Mouse (Mus musculus) intestine, embryonic 15.5 days (tissue): Measurements from ENCODE around the gene Mpp6. TPM values are rescaled to one million over a fixed set of nuclear protein-coding genes. Genes with fewer than 3 reads are reported as not detected.

ENCODE experiments used
- ATAC-seq: fragments of 200-750 bp; cut with Nextera tagmentation; 2 replicates; pipeline ENCODE4 v1.8.0; 2017; ENCODE audit warnings: moderate TSS enrichment, moderate library complexity
- H3K27ac ChIP-seq: fragments of 300-500 bp; sonication (generic); 2 replicates; pipeline ENCODE4 v1.5.1; 2015; ENCODE audit warnings: mild to moderate bottlenecking, inconsistent platforms
- H3K27me3 ChIP-seq: fragments of 300-500 bp; sonication (generic); replicated peaks from 2 replicates; pipeline ENCODE4 v1.6.1; 2015; ENCODE audit warnings: inconsistent platforms
- H3K36me3 ChIP-seq: fragments of 300-500 bp; sonication (generic); 2 replicates; pipeline ENCODE4 v1.6.1; 2015; ENCODE audit warnings: inconsistent platforms
- H3K4me1 ChIP-seq: fragments of 300-500 bp; sonication (generic); replicated peaks from 2 replicates; pipeline ENCODE4 v1.6.1; 2015; ENCODE audit warnings: inconsistent platforms
- H3K4me2 ChIP-seq: fragments of 300-500 bp; sonication (generic); replicated peaks from 2 replicates; pipeline ENCODE4 v1.6.1; 2015; ENCODE audit warnings: mild to moderate bottlenecking, inconsistent platforms
- H3K4me3 ChIP-seq: fragments of 300-500 bp; sonication (generic); replicated peaks from 2 replicates; pipeline ENCODE4 v1.5.1; 2015; ENCODE audit warnings: inconsistent platforms
- H3K9ac ChIP-seq: fragments of 300-500 bp; sonication (generic); 2 replicates; pipeline ENCODE4 v1.6.1; 2015; ENCODE audit warnings: inconsistent platforms
- H3K9me3 ChIP-seq: fragments of 300-500 bp; sonication (generic); 2 replicates; pipeline ENCODE4 v1.6.1; 2016; ENCODE audit warnings: inconsistent platforms
- WGBS: fragments of 180-500 bp; shearing (Covaris S2); methylation state at CpG from one replicate; pipeline ENCODE4 v1.1.7; 2015; 5-methylcytosine and 5-hydroxymethylcytosine counted together
- polyA plus RNA-seq: library from polyadenylated mRNA; unstranded; fragments of >200 nt; fragmentation: Nextera tagmentation; extraction: Ambion mirVana; gene quantifications from 2 replicates; pipeline ENCODE4 v1.2.1, GENCODE M21; 2015

The Mpp6 gene
- 56.2 and 64.5 TPM in 2 replicates for polyA plus RNA-seq

DNA sequence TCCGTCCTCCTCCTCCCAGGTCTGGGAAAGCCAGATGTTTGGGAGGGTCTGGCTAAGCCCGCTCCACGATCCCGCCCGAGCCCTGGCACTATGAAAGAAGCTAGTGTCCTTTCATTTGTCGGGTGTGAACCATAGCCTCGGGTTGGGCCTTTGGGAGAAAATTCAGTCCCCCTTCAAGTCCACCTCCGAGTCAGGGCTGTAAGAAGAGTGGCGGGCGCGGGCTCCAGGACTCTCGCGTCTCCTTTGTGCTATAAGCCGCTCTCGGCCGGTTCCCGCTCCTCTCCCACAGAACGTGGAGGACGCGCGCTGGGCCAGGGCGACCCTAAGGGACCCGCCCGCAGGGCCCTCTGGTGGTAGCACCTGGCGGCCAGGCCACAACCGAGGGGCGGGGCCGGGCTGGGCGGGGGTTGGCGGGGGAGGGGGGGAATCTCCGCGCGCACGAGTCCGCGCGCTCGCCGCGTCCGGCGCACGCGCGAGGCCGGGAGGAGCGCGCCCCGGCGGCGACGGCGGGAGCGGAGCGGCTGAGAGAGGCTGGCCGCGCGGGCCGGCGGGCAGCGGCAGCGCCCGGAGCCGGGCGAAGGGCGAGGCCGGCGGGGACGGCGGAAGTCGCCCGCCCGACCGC lies at the start of gene Mpp6:
TSS of gene Mpp6 (plus strand) at position 485 of the 622 bp plus-strand sequence.
- ATAC-seq: peak; percentile 97
- Histone ChIP-seq H3K4me1 (no peaks in the 10 kb centered on the region), H3K36me3 (no peaks in the 10 kb centered on the region), H3K9ac (peak within 1 kb of the TSS; percentile 86), H3K27me3 (no peaks in the 10 kb centered on the region), H3K27ac (peak within 1 kb of the TSS; percentile 77), H3K9me3 (no peaks in the 10 kb centered on the region), H3K4me2 (peak within 1 kb of the TSS; percentile 84), H3K4me3 (peak within 1 kb of the TSS; percentile 88)
- under 1% methylated on average over 72 of the region's 74 CpGs for WGBS

DNA sequence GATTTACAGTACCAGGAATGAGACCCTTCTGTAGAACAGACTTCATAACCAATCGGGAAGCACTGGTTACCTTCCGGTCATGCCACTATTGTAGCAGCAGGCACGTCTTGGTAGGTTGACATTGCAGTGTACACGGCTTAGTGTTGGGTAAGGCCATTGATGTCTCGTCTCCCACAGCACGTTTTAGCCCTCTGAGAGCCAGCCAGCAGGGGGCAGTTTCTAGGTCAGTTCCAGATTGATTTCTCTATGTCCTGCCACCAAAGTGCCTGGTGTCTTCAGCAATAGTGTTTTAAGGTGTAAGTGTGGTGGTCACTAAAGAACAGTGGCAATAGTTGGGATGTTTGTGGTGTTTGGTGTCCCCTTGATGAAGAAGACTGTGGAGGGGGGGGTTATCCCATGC lies 43.9 kb upstream of the Mpp6 start:
- H3K9ac ChIP-seq: no peak overlapping the region
- WGBS: 88% methylated on average over 6 of the region's 6 CpGs
- no peaks in the 10 kb centered on the region for H3K27me3 ChIP-seq
- no peaks in the 10 kb centered on the region for H3K9me3 ChIP-seq
- H3K4me2 ChIP-seq: no peak overlapping the region
- no peak overlapping the region for H3K4me3 ChIP-seq
- H3K27ac ChIP-seq: no peak overlapping the region
- no peaks in the 10 kb centered on the region for H3K36me3 ChIP-seq
- no peaks in the 10 kb centered on the region for H3K4me1 ChIP-seq
- ATAC-seq: no peak

DNA sequence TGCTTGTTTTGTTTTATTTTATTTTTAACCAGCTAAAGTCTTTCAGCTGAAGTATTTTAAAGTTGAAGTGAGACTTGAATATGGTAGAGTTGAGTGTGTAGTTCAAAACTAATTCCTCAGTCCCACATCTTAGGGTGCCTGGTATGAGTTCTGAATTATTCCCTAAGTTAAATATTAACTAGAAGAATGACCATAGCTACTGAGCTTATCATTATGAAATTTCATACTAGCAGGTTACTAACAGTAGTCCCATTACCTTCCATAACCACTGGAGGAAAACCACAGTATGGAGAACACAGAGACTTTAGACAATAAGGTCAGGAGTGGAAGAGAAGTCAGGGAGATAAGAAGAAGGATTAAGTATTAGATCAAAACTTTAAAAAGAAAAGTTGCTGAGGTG lies 41.6 kb upstream of the Mpp6 start:
- Histone ChIP-seq H3K27me3 (no peaks in the 10 kb centered on the region), H3K4me3 (no peak overlapping the region), H3K27ac (no peak overlapping the region), H3K4me1 (no peaks in the 10 kb centered on the region), H3K36me3 (no peaks in the 10 kb centered on the region), H3K4me2 (no peak overlapping the region), H3K9ac (no peak overlapping the region), H3K9me3 (no peaks in the 10 kb centered on the region)
- peak; percentile 53; the same call in 1 of the 2 replicates for ATAC-seq

DNA sequence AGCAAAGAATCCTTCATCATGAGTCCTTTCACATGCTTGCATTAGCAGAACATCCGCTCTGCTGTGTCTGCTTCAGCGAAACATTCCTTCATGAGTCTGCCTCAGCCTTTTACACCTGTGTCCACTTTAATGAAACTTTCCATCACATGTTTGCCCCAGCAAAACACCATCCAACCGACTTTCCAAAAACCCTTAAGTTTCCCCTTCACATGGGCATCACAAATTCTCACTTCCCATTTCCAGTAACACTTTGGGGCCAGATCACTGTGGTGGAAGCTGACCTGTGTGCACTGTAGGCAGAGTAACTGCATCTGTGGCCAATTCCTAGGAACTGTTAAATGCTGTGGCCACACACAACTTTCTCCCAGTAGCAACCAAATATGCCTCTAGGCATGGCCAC lies 34.8 kb upstream of the Mpp6 start:
- Histone ChIP-seq H3K27me3 (no peaks in the 10 kb centered on the region), H3K4me2 (no peak overlapping the region), H3K4me3 (no peak overlapping the region), H3K9ac (no peak overlapping the region), H3K4me1 (no peaks in the 10 kb centered on the region), H3K36me3 (no peaks in the 10 kb centered on the region), H3K27ac (no peak overlapping the region), H3K9me3 (no peaks in the 10 kb centered on the region)
- 84% methylated on average over 3 of the region's 3 CpGs for WGBS
- ATAC-seq: no peak

DNA sequence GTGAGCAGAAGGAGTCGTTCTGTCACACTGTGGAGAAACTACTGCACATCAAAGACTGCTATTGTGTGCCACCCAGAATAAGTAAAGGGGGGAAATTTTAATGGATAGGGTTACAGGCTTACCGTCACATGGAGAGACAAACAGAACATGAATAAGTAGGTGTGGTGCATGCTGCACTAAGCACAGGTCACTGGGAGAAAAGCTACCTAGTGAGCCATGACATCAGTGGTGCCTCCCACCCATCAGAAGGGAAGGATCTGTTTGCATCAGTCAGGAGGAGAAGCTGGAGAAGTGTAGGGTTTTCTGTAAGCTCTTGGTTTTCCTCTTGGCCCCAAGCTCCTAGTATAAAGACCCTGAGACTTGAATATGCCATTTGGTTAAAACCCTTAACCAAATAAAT lies 33.6 kb upstream of the Mpp6 start:
- Histone ChIP-seq H3K9ac (no peak overlapping the region), H3K9me3 (no peaks in the 10 kb centered on the region), H3K4me2 (no peak overlapping the region), H3K4me3 (no peak overlapping the region), H3K27ac (no peak overlapping the region), H3K4me1 (no peaks in the 10 kb centered on the region), H3K27me3 (no peaks in the 10 kb centered on the region), H3K36me3 (no peaks in the 10 kb centered on the region)
- 67% methylated on average over 2 of the region's 2 CpGs for WGBS
- ATAC-seq: no peak

DNA sequence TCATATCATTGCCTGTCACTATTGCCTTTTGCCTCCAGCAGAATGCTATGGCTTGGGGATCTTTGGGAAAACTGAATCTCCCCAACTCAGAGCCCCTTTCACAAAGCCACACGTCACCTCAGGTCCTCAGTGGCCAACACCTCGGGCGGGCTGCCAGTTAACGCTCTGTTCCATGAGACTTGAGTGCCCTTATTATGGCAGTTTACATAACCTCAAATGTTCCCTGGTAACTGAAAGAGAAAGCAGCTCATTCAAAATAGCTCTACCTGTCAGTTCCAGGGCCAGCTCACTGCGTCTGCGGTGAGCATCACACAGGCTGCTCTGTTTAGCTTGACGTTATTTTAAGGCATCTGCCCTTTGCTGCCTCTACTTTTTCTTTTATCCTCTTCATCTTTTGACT lies 29.6 kb upstream of the Mpp6 start:
- WGBS: 79% methylated on average over 7 of the region's 7 CpGs
- no peaks in the 10 kb centered on the region for H3K36me3 ChIP-seq
- H3K9me3 ChIP-seq: no peaks in the 10 kb centered on the region

DNA sequence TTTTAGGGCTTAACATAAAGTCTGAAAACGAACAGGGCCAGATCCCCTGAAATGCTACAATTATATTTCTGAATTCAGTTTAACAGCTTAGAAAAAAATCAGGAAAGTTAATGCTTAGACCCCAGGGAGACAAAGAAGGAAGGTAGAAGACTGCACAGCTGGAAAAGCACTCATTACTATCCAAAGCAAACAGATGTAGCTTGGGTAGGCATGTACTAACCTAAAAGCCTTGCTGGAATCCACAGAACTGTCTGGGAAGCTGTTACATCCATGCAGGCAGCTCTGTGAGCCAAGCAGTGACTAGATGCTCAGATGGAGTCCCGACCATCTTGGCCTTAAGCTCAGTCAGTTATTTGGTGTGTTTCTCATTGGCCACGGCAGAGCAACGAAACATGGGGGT lies 24.8 kb upstream of the Mpp6 start:
- Histone ChIP-seq H3K9me3 (no peaks in the 10 kb centered on the region), H3K27me3 (no peaks in the 10 kb centered on the region), H3K4me1 (no peaks in the 10 kb centered on the region), H3K36me3 (no peaks in the 10 kb centered on the region), H3K4me3 (no peak overlapping the region), H3K4me2 (no peak overlapping the region), H3K9ac (no peak overlapping the region), H3K27ac (no peak overlapping the region)
- no peak for ATAC-seq
- 83% methylated on average over 4 of the region's 4 CpGs for WGBS

More for the DNA sequence above, 29.6 kb upstream of the Mpp6 start:
- H3K27me3 ChIP-seq: no peaks in the 10 kb centered on the region
- H3K9ac ChIP-seq: no peak overlapping the region
- H3K4me1 ChIP-seq: no peaks in the 10 kb centered on the region
- no peak overlapping the region for H3K4me2 ChIP-seq
- no peak overlapping the region for H3K4me3 ChIP-seq
- H3K27ac ChIP-seq: no peak overlapping the region
- no peak for ATAC-seq

DNA sequence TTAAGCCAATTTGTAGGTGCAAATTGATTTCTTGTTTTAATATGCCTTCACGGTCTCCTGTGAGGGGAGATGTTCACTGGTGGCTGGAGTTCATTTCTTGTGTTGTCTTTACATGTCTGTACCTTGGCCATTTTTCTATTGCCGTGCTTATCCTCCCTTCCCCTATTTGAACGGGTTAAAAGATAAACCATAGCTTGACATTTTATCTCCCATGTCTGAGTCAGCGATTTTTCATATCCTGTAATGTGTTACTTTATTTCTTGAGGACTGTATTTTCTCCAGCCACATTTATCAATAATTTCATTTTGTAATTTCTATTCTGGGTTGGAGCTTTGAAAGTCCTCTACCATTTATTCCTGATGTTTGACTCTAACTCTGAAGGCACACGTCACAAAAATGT lies 20.7 kb upstream of the Mpp6 start:
- H3K4me1 ChIP-seq: no peaks in the 10 kb centered on the region
- H3K9me3 ChIP-seq: no peaks in the 10 kb centered on the region
- 68% methylated on average over 5 of the region's 5 CpGs for WGBS
- H3K4me2 ChIP-seq: no peak overlapping the region
- no peak overlapping the region for H3K4me3 ChIP-seq
- no peak overlapping the region for H3K9ac ChIP-seq
- H3K36me3 ChIP-seq: no peaks in the 10 kb centered on the region
- H3K27me3 ChIP-seq: no peaks in the 10 kb centered on the region
- no peak for ATAC-seq
- H3K27ac ChIP-seq: no peak overlapping the region

DNA sequence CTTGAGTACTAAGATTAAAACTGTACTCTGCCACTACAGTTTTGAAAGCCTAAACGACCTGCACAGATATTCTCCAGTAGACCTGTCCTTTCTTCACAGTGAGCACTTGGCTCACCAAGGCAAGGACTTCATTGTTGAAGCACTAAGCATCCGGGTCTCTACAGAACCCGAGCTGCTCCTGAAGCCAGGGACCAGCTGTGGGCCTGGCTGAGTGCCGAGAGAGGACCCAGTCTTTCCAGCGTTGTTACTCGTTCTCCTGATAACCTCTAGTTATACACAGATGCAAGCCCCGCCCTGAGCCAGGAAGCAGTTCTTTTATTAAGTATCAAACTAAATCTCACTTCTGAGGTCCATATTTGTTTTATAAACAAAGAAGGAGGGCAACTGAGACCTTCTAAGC lies 19.8 kb upstream of the Mpp6 start:
- 58% methylated on average over 7 of the region's 7 CpGs for WGBS
- no peak for ATAC-seq
- H3K9ac ChIP-seq: no peak overlapping the region
- no peaks in the 10 kb centered on the region for H3K36me3 ChIP-seq
- no peak overlapping the region for H3K27ac ChIP-seq
- no peak overlapping the region for H3K4me2 ChIP-seq
- H3K27me3 ChIP-seq: no peaks in the 10 kb centered on the region
- H3K4me3 ChIP-seq: no peak overlapping the region
- H3K9me3 ChIP-seq: no peaks in the 10 kb centered on the region
- H3K4me1 ChIP-seq: no peaks in the 10 kb centered on the region

DNA sequence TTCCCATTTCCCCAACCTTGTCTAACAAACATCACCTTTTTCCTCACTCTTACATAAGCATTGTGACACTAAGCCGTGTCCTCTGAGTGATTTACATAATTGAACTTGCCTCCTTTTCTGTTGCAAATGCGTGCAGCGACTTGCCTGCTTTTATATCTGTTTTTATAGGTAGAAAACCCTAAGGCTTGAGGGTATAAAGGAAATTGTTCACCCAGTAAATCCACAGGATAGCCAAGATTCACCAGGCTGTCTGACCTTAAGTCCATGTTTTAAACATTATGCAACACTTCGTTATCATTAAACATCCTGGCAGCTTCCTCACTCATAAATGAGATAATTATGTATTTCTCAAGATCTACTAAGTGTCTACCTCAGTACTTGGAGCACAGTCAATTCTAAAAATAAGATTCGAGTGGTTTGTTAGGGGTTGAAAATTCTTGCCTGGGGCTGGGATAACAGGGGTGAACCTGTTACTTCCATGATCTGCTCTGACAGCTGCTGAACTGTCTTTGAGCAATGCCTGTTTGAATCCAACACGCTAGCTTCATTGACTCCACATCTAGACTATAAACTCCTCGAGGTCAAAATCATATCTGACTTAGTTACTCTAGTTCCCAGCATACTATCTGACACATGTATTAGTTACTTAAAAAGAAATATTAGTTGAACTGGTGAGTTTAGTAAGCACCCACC lies 18.4 kb upstream of the Mpp6 start:
- Histone ChIP-seq H3K4me1 (no peaks in the 10 kb centered on the region), H3K27me3 (no peaks in the 10 kb centered on the region), H3K4me3 (no peak overlapping the region), H3K27ac (no peak overlapping the region), H3K9ac (no peak overlapping the region), H3K9me3 (no peaks in the 10 kb centered on the region), H3K4me2 (no peak overlapping the region), H3K36me3 (no peaks in the 10 kb centered on the region)
- no peak for ATAC-seq
- WGBS: 78% methylated on average over 7 of the region's 7 CpGs

DNA sequence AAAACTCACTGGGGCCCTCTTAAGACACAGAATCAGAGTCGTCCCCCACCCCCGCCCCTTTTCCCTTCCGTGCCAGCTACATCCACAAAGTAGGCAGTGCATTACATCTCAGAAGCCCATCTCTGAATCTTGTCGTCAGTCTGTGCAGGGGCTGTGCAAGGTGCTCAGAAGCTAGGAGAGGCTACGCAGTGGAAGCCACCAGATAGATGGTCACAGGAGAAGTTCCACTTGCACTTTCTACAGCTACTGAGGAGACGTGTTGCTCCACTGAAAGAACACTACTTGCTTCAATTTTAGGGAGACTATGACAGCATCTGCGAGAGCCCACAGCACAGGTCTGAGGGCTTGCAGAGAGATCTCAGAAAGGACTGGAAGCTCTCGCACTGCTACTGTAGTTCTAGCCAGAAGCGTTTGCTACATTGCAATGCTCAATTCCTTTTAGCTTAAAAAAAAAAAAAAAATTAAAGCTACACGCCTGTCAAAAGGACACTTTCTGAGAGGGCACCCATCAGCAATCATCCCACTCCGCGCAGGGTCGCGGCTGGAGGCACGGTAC lies 762 bp upstream of the Mpp6 start:
- Histone ChIP-seq H3K27ac (no peak overlapping the region), H3K4me2 (peak overlapping the region; percentile 84), H3K36me3 (no peaks in the 10 kb centered on the region), H3K9ac (peak overlapping the region; percentile 86), H3K9me3 (no peaks in the 10 kb centered on the region), H3K27me3 (no peaks in the 10 kb centered on the region), H3K4me3 (peak overlapping the region; percentile 88), H3K4me1 (no peaks in the 10 kb centered on the region)
- ATAC-seq: no peak
- WGBS: 7% methylated on average over 15 of the region's 15 CpGs

DNA sequence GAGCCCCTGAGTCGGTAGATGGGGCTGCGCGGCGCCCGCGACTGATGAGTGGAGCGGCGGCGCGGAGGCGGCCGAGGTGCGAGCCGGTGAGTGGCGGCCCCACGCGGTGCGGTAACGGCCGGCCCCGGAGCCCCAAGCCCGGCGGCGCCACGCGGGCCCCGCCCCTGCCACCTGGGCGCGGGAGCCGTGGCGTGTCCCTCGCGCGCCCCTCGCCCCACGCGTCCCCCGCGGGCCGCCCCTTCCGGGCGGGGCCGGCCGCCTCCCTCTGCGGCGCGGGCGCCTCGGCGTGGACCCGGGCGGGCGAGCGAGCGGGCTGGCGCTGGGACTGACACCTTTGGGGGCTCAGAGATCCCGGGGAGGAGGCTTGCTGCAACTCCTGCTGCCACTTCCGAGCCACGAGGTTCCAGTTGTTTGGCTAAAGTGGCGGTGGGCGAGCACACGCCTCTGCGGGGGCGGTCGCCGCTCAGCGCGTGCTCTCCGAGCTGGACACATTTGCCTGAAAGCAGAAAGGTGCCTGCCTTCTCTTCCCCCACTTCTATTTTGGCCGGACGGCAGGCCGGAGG lies 419 bp downstream of the Mpp6 start:
- H3K27ac ChIP-seq: peak overlapping the region; percentile 77
- peak overlapping the region; percentile 86 for H3K9ac ChIP-seq
- WGBS: under 1% methylated on average over 68 of the region's 72 CpGs
- H3K27me3 ChIP-seq: no peaks in the 10 kb centered on the region
- H3K4me1 ChIP-seq: no peaks in the 10 kb centered on the region
- peak overlapping the region; percentile 88 for H3K4me3 ChIP-seq
- H3K36me3 ChIP-seq: no peaks in the 10 kb centered on the region
- peak; percentile 82 for ATAC-seq
- H3K9me3 ChIP-seq: no peaks in the 10 kb centered on the region
- peak overlapping the region; percentile 84 for H3K4me2 ChIP-seq
